Mouse (Mus musculus): Measurements from ENCODE around the gene Tex10. TPM values are rescaled to one million over a fixed set of nuclear protein-coding genes. Genes with fewer than 3 reads are reported as not detected.
A peak's percentile ranks its signal among the peaks of the same experiment; 100 is the strongest.

Tex10 gene
- 45.8 and 47.9 TPM in 2 replicates for polyA plus RNA-seq (2015; fragmentation: Nextera tagmentation; extraction: Ambion mirVana)

- Histone ChIP-seq H3K36me3 (peaks cover 7% of the 10 kb centered on the region), H3K4me2 (peak within 1 kb of the TSS; percentile 60), H3K9me3 (no peaks in the 10 kb centered on the region), H3K4me3 (peak within 1 kb of the TSS; percentile 98), H3K4me1 (peaks cover 10% of the 10 kb centered on the region), H3K9ac (peak within 1 kb of the TSS; percentile 95), H3K27me3 (no peaks in the 10 kb centered on the region), H3K27ac (peak within 1 kb of the TSS; percentile 87)
- ATAC-seq (ENCODE audit: insufficient number of reproducible peaks, low FRiP score, low TSS enrichment, low read depth), result peak; percentile 93
- WGBS, result under 1% methylated on average over 84 of the region's 89 CpGs
Observed at GRCm38 (mm10) chr4:48472792-48473650, at the start of gene Tex10. Tex10 (minus strand) TSS chr4:48473459.

GRCm38 (mm10) chr4:48510861-48511260 is 37.6 kb upstream of the Tex10 start:
- no peak overlapping the region for H3K4me3 ChIP-seq
- no peaks in the 10 kb centered on the region for H3K4me1 ChIP-seq
- H3K4me2 ChIP-seq, result no peak overlapping the region
- WGBS, result 20% methylated on average over 2 of the region's 2 CpGs
- H3K27me3 ChIP-seq, result no peaks in the 10 kb centered on the region
- ATAC-seq (ENCODE audit: insufficient number of reproducible peaks, low FRiP score, low TSS enrichment, low read depth), result no peak
- no peak overlapping the region for H3K9ac ChIP-seq
- no peak overlapping the region for H3K27ac ChIP-seq
- no peaks in the 10 kb centered on the region for H3K36me3 ChIP-seq
- H3K9me3 ChIP-seq, result no peaks in the 10 kb centered on the region

- WGBS, result 53% methylated on average over 2 of the region's 2 CpGs
- ATAC-seq (ENCODE audit: insufficient number of reproducible peaks, low FRiP score, low TSS enrichment, low read depth), result no peak
- no peaks in the 10 kb centered on the region for H3K36me3 ChIP-seq
- H3K4me2 ChIP-seq, result no peak overlapping the region
- H3K27ac ChIP-seq, result no peak overlapping the region
- H3K27me3 ChIP-seq, result no peaks in the 10 kb centered on the region
- no peak overlapping the region for H3K9ac ChIP-seq
- H3K4me3 ChIP-seq, result no peak overlapping the region
- H3K4me1 ChIP-seq, result no peaks in the 10 kb centered on the region
- no peaks in the 10 kb centered on the region for H3K9me3 ChIP-seq
Observed at GRCm38 (mm10) chr4:48492510-48492909, 19.3 kb upstream of the Tex10 start.

- 12% methylated on average over 14 of the region's 14 CpGs for WGBS
- Histone ChIP-seq H3K27me3 (no peaks in the 10 kb centered on the region), H3K4me1 (no peaks in the 10 kb centered on the region), H3K9ac (no peak overlapping the region), H3K4me3 (peak overlapping the region; percentile 29), H3K27ac (no peak overlapping the region), H3K9me3 (no peaks in the 10 kb centered on the region), H3K4me2 (peak overlapping the region; percentile 48), H3K36me3 (no peaks in the 10 kb centered on the region)
- ATAC-seq (ENCODE audit: insufficient number of reproducible peaks, low FRiP score, low TSS enrichment, low read depth), result no peak
Observed at GRCm38 (mm10) chr4:48491290-48491743, 18.1 kb upstream of the Tex10 start.

- Histone ChIP-seq H3K27me3 (no peaks in the 10 kb centered on the region), H3K27ac (no peak overlapping the region), H3K9me3 (no peaks in the 10 kb centered on the region), H3K9ac (no peak overlapping the region), H3K4me1 (no peaks in the 10 kb centered on the region), H3K36me3 (no peaks in the 10 kb centered on the region), H3K4me3 (no peak overlapping the region), H3K4me2 (no peak overlapping the region)
- no peak for ATAC-seq (ENCODE audit: insufficient number of reproducible peaks, low FRiP score, low TSS enrichment, low read depth)
- WGBS, result 84% methylated on average over 2 of the region's 2 CpGs
Observed at GRCm38 (mm10) chr4:48488916-48489315, 15.7 kb upstream of the Tex10 start.

- no peak overlapping the region for H3K4me3 ChIP-seq
- no peaks in the 10 kb centered on the region for H3K4me1 ChIP-seq
- H3K9me3 ChIP-seq, result no peaks in the 10 kb centered on the region
- WGBS, result 31% methylated on average over 2 of the region's 2 CpGs
- no peaks in the 10 kb centered on the region for H3K27me3 ChIP-seq
- ATAC-seq (ENCODE audit: insufficient number of reproducible peaks, low FRiP score, low TSS enrichment, low read depth), result no peak
- no peak overlapping the region for H3K9ac ChIP-seq
- no peak overlapping the region for H3K4me2 ChIP-seq
- no peaks in the 10 kb centered on the region for H3K36me3 ChIP-seq
- H3K27ac ChIP-seq, result no peak overlapping the region
Observed at GRCm38 (mm10) chr4:48481287-48481686, 8.0 kb upstream of the Tex10 start.

- Histone ChIP-seq H3K36me3 (peaks cover 1% of the 10 kb centered on the region), H3K27me3 (no peaks in the 10 kb centered on the region), H3K4me2 (peak overlapping the region; percentile 60), H3K9me3 (no peaks in the 10 kb centered on the region), H3K9ac (no peak overlapping the region), H3K27ac (peak overlapping the region; percentile 51; the same call in 1 of the 2 replicates), H3K4me1 (peaks cover 10% of the 10 kb centered on the region), H3K4me3 (peak overlapping the region; percentile 98)
- 68% methylated on average over 2 of the region's 2 CpGs for WGBS
- no peak for ATAC-seq (ENCODE audit: insufficient number of reproducible peaks, low FRiP score, low TSS enrichment, low read depth)
Observed at GRCm38 (mm10) chr4:48473651-48474011, 372 bp upstream of the Tex10 start.

GRCm38 (mm10) chr4:48472052-48472791 is 1.0 kb downstream of the Tex10 start:
- H3K27ac ChIP-seq, result 0 out of 2 replicates have a peak overlapping the region, but pooled peaks have one; percentile 87
- H3K4me2 ChIP-seq, result peak overlapping the region; percentile 60
- H3K9me3 ChIP-seq, result no peaks in the 10 kb centered on the region
- 11% methylated on average over 12 of the region's 12 CpGs for WGBS
- peaks cover 10% of the 10 kb centered on the region for H3K36me3 ChIP-seq
- peaks cover 10% of the 10 kb centered on the region for H3K4me1 ChIP-seq
- H3K9ac ChIP-seq, result peak overlapping the region; percentile 95
- peak overlapping the region; percentile 98 for H3K4me3 ChIP-seq
- H3K27me3 ChIP-seq, result no peaks in the 10 kb centered on the region
- ATAC-seq (ENCODE audit: insufficient number of reproducible peaks, low FRiP score, low TSS enrichment, low read depth), result no peak

- Histone ChIP-seq H3K27ac (no peak overlapping the region), H3K4me1 (peaks cover 10% of the 10 kb centered on the region), H3K27me3 (no peaks in the 10 kb centered on the region), H3K9ac (no peak overlapping the region), H3K9me3 (no peaks in the 10 kb centered on the region), H3K4me3 (peak overlapping the region; percentile 8; the same call in 1 of the 2 replicates), H3K4me2 (no peak overlapping the region), H3K36me3 (peaks cover 16% of the 10 kb centered on the region)
- ATAC-seq (ENCODE audit: insufficient number of reproducible peaks, low FRiP score, low TSS enrichment, low read depth), result no peak
- 45% methylated on average over 1 of the region's 1 CpGs for WGBS
Observed at GRCm38 (mm10) chr4:48470977-48471376, 2.3 kb downstream of the Tex10 start.

- H3K4me3 ChIP-seq, result no peak overlapping the region
- ATAC-seq (ENCODE audit: insufficient number of reproducible peaks, low FRiP score, low TSS enrichment, low read depth), result no peak
Observed at GRCm38 (mm10) chr4:48461060-48461459, 12.2 kb downstream of the Tex10 start.

GRCm38 (mm10) chr4:48458436-48458835 is 14.8 kb downstream of the Tex10 start:
- Histone ChIP-seq H3K4me2 (no peak overlapping the region), H3K27ac (no peak overlapping the region), H3K4me3 (no peak overlapping the region), H3K9me3 (no peaks in the 10 kb centered on the region), H3K4me1 (no peaks in the 10 kb centered on the region), H3K27me3 (no peaks in the 10 kb centered on the region), H3K36me3 (peaks cover 46% of the 10 kb centered on the region), H3K9ac (no peak overlapping the region)
- ATAC-seq (ENCODE audit: insufficient number of reproducible peaks, low FRiP score, low TSS enrichment, low read depth), result no peak
- WGBS, result 94% methylated on average over 6 of the region's 6 CpGs

More at GRCm38 (mm10) chr4:48461060-48461459, 12.2 kb downstream of the Tex10 start:
- Histone ChIP-seq H3K4me2 (no peak overlapping the region), H3K36me3 (peaks cover 39% of the 10 kb centered on the region), H3K4me1 (no peaks in the 10 kb centered on the region), H3K27ac (no peak overlapping the region), H3K9ac (no peak overlapping the region), H3K9me3 (no peaks in the 10 kb centered on the region), H3K27me3 (no peaks in the 10 kb centered on the region)
- WGBS, result 74% methylated on average over 1 of the region's 1 CpGs

Measured in limb, embryonic 15.5 days (tissue).